Mouse (Mus musculus) forebrain, embryonic 16.5 days (tissue): ENCODE results near the gene Rasal1. TPM values are rescaled to one million over a fixed set of nuclear protein-coding genes. Genes with fewer than 3 reads are reported as not detected.

Experiments
- ATAC-seq: fragments of 200-750 bp; cut with Nextera tagmentation; 2 replicates; pipeline ENCODE4 v1.8.0; 2017; ENCODE audit warnings: mild to moderate bottlenecking, moderate library complexity
- H3K27ac ChIP-seq: fragments of 300-500 bp; sonication (generic); 2 replicates; pipeline ENCODE4 v1.5.1; 2014; ENCODE audit warnings: low read length, control low read depth
- H3K27me3 ChIP-seq: fragments of 300-500 bp; sonication (generic); replicated peaks from 2 replicates; pipeline ENCODE4 v1.6.1; 2014; ENCODE audit warnings: low read length; ENCODE audit not compliant: control insufficient read depth, insufficient read depth
- H3K36me3 ChIP-seq: fragments of 300-500 bp; sonication (generic); 2 replicates; pipeline ENCODE4 v1.6.1; 2014; ENCODE audit not compliant: control insufficient read depth, insufficient read depth
- H3K4me1 ChIP-seq: fragments of 300-500 bp; sonication (generic); replicated peaks from 2 replicates; pipeline ENCODE4 v1.6.1; 2014; ENCODE audit warnings: low read length; ENCODE audit not compliant: control insufficient read depth, insufficient read depth
- H3K4me2 ChIP-seq: fragments of 300-500 bp; sonication (generic); 2 replicates; pipeline ENCODE4 v1.6.1; 2014; ENCODE audit warnings: mild to moderate bottlenecking, low read length, control low read depth
- H3K4me3 ChIP-seq: fragments of 300-500 bp; sonication (generic); replicated peaks from 2 replicates; pipeline ENCODE4 v1.5.1; 2014; ENCODE audit warnings: mild to moderate bottlenecking, low read length, control low read depth
- H3K9ac ChIP-seq: fragments of 300-500 bp; sonication (generic); replicated peaks from 2 replicates; pipeline ENCODE4 v1.6.1; 2014; ENCODE audit warnings: low read depth, low read length, control low read depth
- H3K9me3 ChIP-seq: fragments of 300-500 bp; sonication (generic); 2 replicates; pipeline ENCODE4 v1.6.1; 2016; ENCODE audit warnings: low read length; ENCODE audit not compliant: control insufficient read depth
- WGBS: fragments of 180-500 bp; shearing (Covaris S2); extraction: QIAGEN DNeasy Blood & Tissue Kit; methylation state at CpG from one replicate; pipeline ENCODE4 v1.1.7; 2014; 5-methylcytosine and 5-hydroxymethylcytosine counted together
- polyA plus RNA-seq: library from polyadenylated mRNA; unstranded; fragments of >200 nt; fragmentation: Nextera tagmentation; extraction: Ambion mirVana; gene quantifications from 2 replicates; pipeline ENCODE4 v1.2.1, GENCODE M21; 2015

Gene Rasal1
- polyA plus RNA-seq, 1 experiment from 2014 or later: 6.3 TPM

GRCm38 (mm10) chr5:120668761-120669160 is 20.1 kb downstream of the Rasal1 start:
- Histone ChIP-seq H3K9ac (no peak overlapping the region), H3K4me1 (no peaks in the 10 kb centered on the region), H3K9me3 (no peaks in the 10 kb centered on the region), H3K27me3 (no peaks in the 10 kb centered on the region), H3K27ac (no peak overlapping the region), H3K36me3 (no peaks in the 10 kb centered on the region), H3K4me3 (no peak overlapping the region), H3K4me2 (no peak overlapping the region)
- WGBS: 76% methylated on average over 7 of the region's 7 CpGs
- ATAC-seq: no peak

GRCm38 (mm10) chr5:120670132-120670531 is 21.5 kb downstream of the Rasal1 start:
- Histone ChIP-seq H3K4me3 (no peak overlapping the region), H3K27ac (no peak overlapping the region), H3K4me1 (peaks cover 2% of the 10 kb centered on the region; the same call in 1 of the 2 replicates), H3K4me2 (no peak overlapping the region), H3K9me3 (no peaks in the 10 kb centered on the region), H3K9ac (no peak overlapping the region), H3K36me3 (no peaks in the 10 kb centered on the region), H3K27me3 (no peaks in the 10 kb centered on the region)
- ATAC-seq: no peak
- 91% methylated on average over 7 of the region's 7 CpGs for WGBS

GRCm38 (mm10) chr5:120671865-120672264 is 23.3 kb downstream of the Rasal1 start:
- H3K27ac ChIP-seq: no peak overlapping the region
- H3K4me2 ChIP-seq: no peak overlapping the region
- WGBS: 88% methylated on average over 3 of the region's 3 CpGs
- no peak overlapping the region for H3K9ac ChIP-seq
- no peaks in the 10 kb centered on the region for H3K9me3 ChIP-seq
- no peak for ATAC-seq
- H3K4me1 ChIP-seq: peaks cover 2% of the 10 kb centered on the region; the same call in 1 of the 2 replicates
- H3K36me3 ChIP-seq: no peaks in the 10 kb centered on the region
- H3K4me3 ChIP-seq: no peak overlapping the region
- H3K27me3 ChIP-seq: no peaks in the 10 kb centered on the region

GRCm38 (mm10) chr5:120673626-120674025 is 25.0 kb downstream of the Rasal1 start:
- Histone ChIP-seq H3K4me3 (no peak overlapping the region), H3K36me3 (no peaks in the 10 kb centered on the region), H3K9ac (no peak overlapping the region), H3K4me1 (peaks cover 2% of the 10 kb centered on the region; the same call in 1 of the 2 replicates), H3K4me2 (no peak overlapping the region), H3K27ac (no peak overlapping the region), H3K27me3 (no peaks in the 10 kb centered on the region), H3K9me3 (no peaks in the 10 kb centered on the region)
- ATAC-seq: no peak
- WGBS: 14% methylated on average over 12 of the region's 12 CpGs

- peak; percentile 37 for ATAC-seq
- Histone ChIP-seq H3K4me3 (no peak overlapping the region), H3K36me3 (no peaks in the 10 kb centered on the region), H3K27me3 (no peaks in the 10 kb centered on the region), H3K4me2 (no peak overlapping the region), H3K9me3 (no peaks in the 10 kb centered on the region), H3K27ac (no peak overlapping the region), H3K4me1 (peaks cover 3% of the 10 kb centered on the region; the same call in 1 of the 2 replicates), H3K9ac (no peak overlapping the region)
- 22% methylated on average over 21 of the region's 21 CpGs for WGBS
Measured at GRCm38 (mm10) chr5:120674229-120675145, 25.9 kb downstream of the Rasal1 start.

- H3K9me3 ChIP-seq: no peaks in the 10 kb centered on the region
- H3K4me3 ChIP-seq: no peak overlapping the region
- H3K27me3 ChIP-seq: no peaks in the 10 kb centered on the region
- no peak overlapping the region for H3K9ac ChIP-seq
- 36% methylated on average over 2 of the region's 2 CpGs for WGBS
- peaks cover 20% of the 10 kb centered on the region for H3K4me1 ChIP-seq
- no peak overlapping the region for H3K4me2 ChIP-seq
- H3K36me3 ChIP-seq: no peaks in the 10 kb centered on the region
- no peak overlapping the region for H3K27ac ChIP-seq
- no peak for ATAC-seq
Measured at GRCm38 (mm10) chr5:120677516-120677915, 28.9 kb downstream of the Rasal1 start.

- peaks cover 20% of the 10 kb centered on the region for H3K4me1 ChIP-seq
- 1% methylated on average over 24 of the region's 24 CpGs for WGBS
- H3K4me3 ChIP-seq: peak overlapping the region; percentile 23
- peak overlapping the region; percentile 46 for H3K9ac ChIP-seq
- 0 out of 2 replicates have a peak, but pooled peaks cover 3% of the 10 kb centered on the region for H3K27me3 ChIP-seq
- H3K4me2 ChIP-seq: peak overlapping the region; percentile 49
- no peaks in the 10 kb centered on the region for H3K9me3 ChIP-seq
- peak overlapping the region; percentile 81 for H3K27ac ChIP-seq
- peak; percentile 89 for ATAC-seq
- H3K36me3 ChIP-seq: 0 out of 2 replicates have a peak, but pooled peaks cover 1% of the 10 kb centered on the region
Measured at GRCm38 (mm10) chr5:120679676-120680555, 31.3 kb downstream of the Rasal1 start.

- Histone ChIP-seq H3K4me3 (no peak overlapping the region), H3K27ac (0 out of 2 replicates have a peak overlapping the region, but pooled peaks have one; percentile 57), H3K27me3 (0 out of 2 replicates have a peak, but pooled peaks cover 3% of the 10 kb centered on the region), H3K9me3 (no peaks in the 10 kb centered on the region), H3K4me2 (no peak overlapping the region), H3K36me3 (peaks cover 7% of the 10 kb centered on the region; the same call in 1 of the 2 replicates), H3K4me1 (peaks cover 20% of the 10 kb centered on the region), H3K9ac (no peak overlapping the region)
- 72% methylated on average over 18 of the region's 18 CpGs for WGBS
- 0 out of 2 replicates have a peak, but pooled peaks have one; percentile 8 for ATAC-seq
Measured at GRCm38 (mm10) chr5:120680918-120681317, 32.3 kb downstream of the Rasal1 start.
